Mouse (Mus musculus) hindbrain, embryonic 13.5 days (tissue): ENCODE measurements around the gene Gm5426. TPM values are rescaled to one million over a fixed set of nuclear protein-coding genes. Genes with fewer than 3 reads are reported as not detected.
"Not testable (repeated sequence)": the region's sequence is repeated elsewhere in the genome, so short reads cannot be mapped to it uniquely, and the experiment has no call there.

Source experiments
- ATAC-seq: fragments of 200-750 bp; cut with Nextera tagmentation; 2 replicates; pipeline ENCODE4 v1.8.0; 2017; ENCODE audit warnings: moderate TSS enrichment; ENCODE audit not compliant: low FRiP score
- H3K27ac ChIP-seq: fragments of 300-500 bp; sonication (generic); 2 replicates; pipeline ENCODE4 v1.5.1; 2015; ENCODE audit warnings: inconsistent platforms, mild to moderate bottlenecking, moderate library complexity
- H3K27me3 ChIP-seq: fragments of 300-500 bp; sonication (generic); 2 replicates; pipeline ENCODE4 v1.6.1; 2015; ENCODE audit warnings: mild to moderate bottlenecking, inconsistent platforms
- H3K36me3 ChIP-seq: fragments of 300-500 bp; sonication (generic); 2 replicates; pipeline ENCODE4 v1.6.1; 2015; ENCODE audit warnings: mild to moderate bottlenecking, inconsistent platforms
- H3K4me1 ChIP-seq: fragments of 300-500 bp; sonication (generic); replicated peaks from 2 replicates; pipeline ENCODE4 v1.6.1; 2015; ENCODE audit warnings: inconsistent platforms
- H3K4me2 ChIP-seq: fragments of 300-500 bp; sonication (generic); 2 replicates; pipeline ENCODE4 v1.6.1; 2015; ENCODE audit warnings: inconsistent platforms, mild to moderate bottlenecking, moderate library complexity
- H3K4me3 ChIP-seq: fragments of 300-500 bp; sonication (generic); 2 replicates; pipeline ENCODE4 v1.5.1; 2015; ENCODE audit warnings: mild to moderate bottlenecking, inconsistent platforms
- H3K9ac ChIP-seq: fragments of 300-500 bp; sonication (generic); 2 replicates; pipeline ENCODE4 v1.6.1; 2015; ENCODE audit warnings: mild to moderate bottlenecking, inconsistent platforms
- H3K9me3 ChIP-seq: fragments of 300-500 bp; sonication (generic); 2 replicates; pipeline ENCODE4 v1.6.1; 2016; ENCODE audit warnings: inconsistent platforms
- WGBS: fragments of 180-500 bp; shearing (Covaris S2); methylation state at CpG from one replicate; pipeline ENCODE4 v1.1.7; 2015; 5-methylcytosine and 5-hydroxymethylcytosine counted together
- polyA plus RNA-seq: library from polyadenylated mRNA; unstranded; fragments of >200 nt; fragmentation: Nextera tagmentation; extraction: Ambion mirVana; gene quantifications from 2 replicates; pipeline ENCODE4 v1.2.1, GENCODE M21; 2015

The Gm5426 gene
- not detected in 2 replicates for polyA plus RNA-seq

DNA sequence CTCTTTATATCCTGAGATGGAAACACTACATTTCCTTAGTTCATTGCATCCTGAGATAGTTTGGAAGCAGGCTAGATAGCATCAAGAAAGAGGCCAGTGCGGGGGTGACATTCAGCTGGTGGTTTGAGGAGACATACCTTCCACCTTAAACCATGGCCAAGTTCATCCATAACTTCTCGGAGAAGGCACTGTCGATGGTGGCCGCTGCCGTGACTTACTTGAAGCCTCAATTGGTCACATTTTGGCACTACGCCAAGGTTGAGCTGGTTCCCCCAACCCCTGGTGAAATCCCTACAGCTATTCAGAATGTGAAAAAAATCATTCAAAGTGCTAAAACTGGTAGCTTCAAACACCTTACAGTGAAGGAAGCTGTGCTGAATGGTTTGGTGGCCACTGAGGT is at the start of gene Gm5426:
TSS of gene Gm5426 (plus strand) at position 153 of the 400 bp plus-strand sequence.
- ATAC-seq, H3K4me1 ChIP-seq, H3K4me2 ChIP-seq, H3K9me3 ChIP-seq, H3K9ac ChIP-seq, H3K4me3 ChIP-seq, H3K36me3 ChIP-seq, H3K27ac ChIP-seq, H3K27me3 ChIP-seq: not testable (repeated sequence)
- 97% methylated on average over 6 of the region's 6 CpGs for whole genome bisulfite sequencing

DNA sequence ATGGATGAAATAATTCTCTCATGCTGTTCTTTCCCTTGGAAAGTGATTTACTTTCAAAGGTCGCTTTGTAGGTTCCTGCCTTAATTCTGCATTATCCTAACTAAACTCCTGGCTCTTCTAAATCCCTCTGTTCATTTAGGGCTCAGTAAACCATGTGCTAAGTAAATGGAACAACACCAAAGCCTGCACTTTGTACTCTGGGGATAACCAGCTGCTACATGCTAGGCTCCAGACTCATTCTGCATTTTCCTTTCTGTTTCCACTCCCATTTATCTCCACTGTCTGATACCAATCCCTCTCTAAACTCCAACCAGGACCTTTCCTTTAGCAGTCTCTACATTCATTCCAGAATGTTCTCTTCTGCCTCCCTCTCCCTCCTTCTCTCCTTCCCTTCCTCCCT is 46.7 kb upstream of the Gm5426 start:
- no peak for ATAC-seq
- WGBS: 77% methylated on average over 1 of the region's 1 CpGs
- H3K4me3 ChIP-seq: no peak overlapping the region

DNA sequence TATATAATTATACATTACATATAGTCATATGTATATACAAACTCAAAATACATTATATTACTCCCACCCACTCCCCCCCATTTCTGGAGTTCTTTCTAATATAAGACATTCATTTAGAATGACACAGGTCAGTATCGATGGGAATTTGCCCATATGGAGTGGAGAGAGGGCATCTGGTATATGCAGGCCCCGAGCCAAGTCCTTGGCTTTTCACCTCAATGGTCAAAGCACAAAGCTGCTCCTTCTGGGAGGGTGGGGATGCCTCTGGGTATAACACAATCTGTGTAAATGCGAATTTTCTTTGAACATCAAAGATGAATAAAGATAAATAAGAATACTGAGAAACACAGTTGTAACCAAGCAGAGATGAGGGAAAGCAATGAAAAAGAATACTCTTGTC is 46.0 kb upstream of the Gm5426 start:
- H3K9me3 ChIP-seq: no peaks in the 10 kb centered on the region
- ATAC-seq: no peak
- H3K36me3 ChIP-seq: no peaks in the 10 kb centered on the region
- no peak overlapping the region for H3K4me2 ChIP-seq
- no peaks in the 10 kb centered on the region for H3K27me3 ChIP-seq
- H3K4me1 ChIP-seq: peaks cover 16% of the 10 kb centered on the region; the same call in 1 of the 2 replicates
- H3K27ac ChIP-seq: no peak overlapping the region
- no peak overlapping the region for H3K4me3 ChIP-seq
- WGBS: 67% methylated on average over 3 of the region's 3 CpGs
- H3K9ac ChIP-seq: no peak overlapping the region

More for the DNA sequence above, 46.7 kb upstream of the Gm5426 start:
- Histone ChIP-seq H3K27ac (no peak overlapping the region), H3K4me1 (peaks cover 16% of the 10 kb centered on the region; the same call in 1 of the 2 replicates), H3K9me3 (no peaks in the 10 kb centered on the region), H3K27me3 (no peaks in the 10 kb centered on the region), H3K9ac (no peak overlapping the region), H3K4me2 (no peak overlapping the region), H3K36me3 (no peaks in the 10 kb centered on the region)

DNA sequence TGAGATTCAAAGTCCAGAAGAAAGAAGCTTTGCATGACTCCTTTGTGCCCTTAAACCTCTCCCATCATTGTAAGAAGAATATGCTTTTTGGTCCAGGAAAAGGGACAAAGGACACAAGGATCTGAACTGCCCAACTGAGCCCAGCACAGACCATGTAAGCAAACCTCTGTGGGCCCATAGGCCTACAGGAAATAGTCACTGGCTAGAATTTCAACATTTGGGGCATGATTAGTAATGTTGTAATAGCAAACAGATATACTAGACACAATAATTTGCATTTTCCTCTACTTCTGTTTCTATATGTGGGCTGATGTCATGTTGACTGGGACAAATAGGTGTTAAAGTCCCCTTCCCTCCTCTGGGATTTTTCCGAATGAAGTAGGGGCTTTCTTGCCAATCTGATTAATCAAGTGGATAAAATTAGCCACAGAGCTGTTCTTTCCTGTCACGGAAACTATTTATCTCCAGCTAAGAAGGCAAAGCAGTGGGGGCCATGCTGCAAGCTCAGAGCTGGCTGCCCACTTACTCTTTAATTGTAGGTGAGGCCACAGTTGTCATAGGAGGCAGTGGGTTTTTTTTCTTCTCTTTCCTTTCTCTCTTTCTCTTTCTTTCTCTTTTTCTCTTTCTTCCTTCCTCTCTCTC is 42.4 kb upstream of the Gm5426 start:
- 32% methylated on average over 2 of the region's 2 CpGs for WGBS
- H3K4me2 ChIP-seq: no peak overlapping the region
- H3K36me3 ChIP-seq: no peaks in the 10 kb centered on the region
- H3K27ac ChIP-seq: no peak overlapping the region
- H3K9me3 ChIP-seq: no peaks in the 10 kb centered on the region
- peaks cover 16% of the 10 kb centered on the region; the same call in 1 of the 2 replicates for H3K4me1 ChIP-seq
- H3K27me3 ChIP-seq: no peaks in the 10 kb centered on the region
- no peak overlapping the region for H3K4me3 ChIP-seq
- no peak for ATAC-seq
- no peak overlapping the region for H3K9ac ChIP-seq

DNA sequence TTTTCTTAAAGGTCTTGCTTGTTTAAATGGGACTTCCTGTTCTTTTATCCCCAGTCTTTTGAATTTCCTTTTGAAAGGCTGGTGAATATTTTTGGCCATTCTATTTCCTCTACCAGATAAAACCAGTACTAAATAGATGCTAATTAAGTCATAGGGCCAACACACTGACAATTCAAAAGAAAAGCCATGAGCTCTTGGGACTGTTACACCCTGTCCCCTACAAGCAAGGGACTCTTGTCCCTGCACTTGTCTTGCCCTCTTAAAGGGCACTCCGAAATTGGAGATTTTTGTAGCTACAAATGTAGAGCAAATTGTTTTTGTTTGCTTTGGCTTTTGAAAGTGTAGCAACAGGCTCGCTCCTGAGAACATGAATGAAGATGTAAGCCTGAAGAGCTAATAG is 41.8 kb upstream of the Gm5426 start:
- H3K9me3 ChIP-seq: no peaks in the 10 kb centered on the region
- 65% methylated on average over 2 of the region's 2 CpGs for WGBS
- H3K36me3 ChIP-seq: no peaks in the 10 kb centered on the region
- H3K4me2 ChIP-seq: no peak overlapping the region
- H3K4me3 ChIP-seq: no peak overlapping the region
- no peak for ATAC-seq
- H3K9ac ChIP-seq: no peak overlapping the region
- peaks cover 12% of the 10 kb centered on the region; the same call in 1 of the 2 replicates for H3K4me1 ChIP-seq
- H3K27ac ChIP-seq: no peak overlapping the region
- no peaks in the 10 kb centered on the region for H3K27me3 ChIP-seq

DNA sequence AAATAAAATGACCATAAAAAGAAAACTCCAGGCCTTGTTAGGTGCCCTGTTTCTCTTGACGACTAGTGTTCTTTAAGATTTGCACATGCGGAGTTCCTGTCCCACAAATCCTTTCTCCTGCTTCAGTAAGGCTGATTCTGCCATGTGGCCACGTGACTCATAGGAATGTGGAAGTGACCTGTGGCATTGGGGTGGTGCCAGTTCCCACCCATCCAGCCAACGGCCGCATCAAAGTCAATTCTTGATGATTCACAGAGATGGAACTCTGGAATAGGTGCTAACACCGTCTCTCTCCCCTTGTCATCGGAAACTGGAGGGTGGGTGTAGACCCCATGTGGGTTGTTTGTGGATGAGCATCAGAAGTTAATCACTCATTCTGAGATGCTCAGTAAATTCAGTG is 39.7 kb upstream of the Gm5426 start:
- no peaks in the 10 kb centered on the region for H3K9me3 ChIP-seq
- no peak overlapping the region for H3K9ac ChIP-seq
- 85% methylated on average over 7 of the region's 7 CpGs for WGBS

DNA sequence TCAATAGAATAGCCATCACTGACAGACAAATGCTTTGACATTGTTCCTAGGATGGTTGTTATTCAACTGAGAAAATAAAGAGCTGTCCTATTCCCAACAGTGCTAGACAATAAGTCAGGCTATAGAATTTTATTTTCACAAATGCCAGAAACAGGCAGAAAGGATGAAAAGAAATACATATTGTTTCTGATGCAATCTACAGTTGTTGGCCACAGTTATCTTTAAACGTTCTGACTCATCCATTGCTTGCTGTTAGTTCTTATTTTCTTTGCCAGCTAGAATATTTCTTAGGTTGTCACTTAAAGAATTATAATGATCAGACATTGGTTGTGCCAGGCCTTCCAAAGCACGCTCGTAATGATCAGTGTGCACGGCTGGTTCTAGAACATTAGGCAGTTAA is 35.4 kb upstream of the Gm5426 start:
- H3K9me3 ChIP-seq: no peaks in the 10 kb centered on the region
- no peaks in the 10 kb centered on the region for H3K4me1 ChIP-seq
- no peak overlapping the region for H3K4me3 ChIP-seq
- H3K27me3 ChIP-seq: no peaks in the 10 kb centered on the region
- no peak overlapping the region for H3K4me2 ChIP-seq
- WGBS: 61% methylated on average over 4 of the region's 4 CpGs
- H3K9ac ChIP-seq: no peak overlapping the region
- ATAC-seq: no peak
- H3K27ac ChIP-seq: no peak overlapping the region
- no peaks in the 10 kb centered on the region for H3K36me3 ChIP-seq

More for the DNA sequence above, 39.7 kb upstream of the Gm5426 start:
- H3K4me3 ChIP-seq: no peak overlapping the region
- no peaks in the 10 kb centered on the region for H3K36me3 ChIP-seq
- H3K4me1 ChIP-seq: peaks cover 9% of the 10 kb centered on the region; the same call in 1 of the 2 replicates
- H3K4me2 ChIP-seq: no peak overlapping the region
- ATAC-seq: no peak
- no peaks in the 10 kb centered on the region for H3K27me3 ChIP-seq
- H3K27ac ChIP-seq: no peak overlapping the region

DNA sequence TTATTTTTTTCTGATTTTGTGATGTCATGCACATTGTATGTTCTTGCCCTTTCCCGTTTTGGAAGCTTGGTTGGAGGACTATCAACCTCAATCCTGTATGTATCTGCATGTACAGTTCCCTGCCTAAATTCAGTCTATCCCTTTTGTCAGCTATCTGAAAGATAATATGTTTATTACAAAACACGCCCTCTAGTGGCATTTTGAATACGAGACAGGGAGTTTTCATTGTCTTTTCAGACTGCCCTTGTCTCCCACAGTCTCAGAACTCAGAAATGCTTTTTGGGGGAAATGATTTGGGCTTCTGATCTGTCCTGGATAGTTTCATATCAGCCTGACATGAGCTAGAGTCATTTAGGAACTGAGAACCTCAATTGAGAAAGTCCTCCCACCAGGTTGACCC is 32.2 kb upstream of the Gm5426 start:
- Histone ChIP-seq H3K4me3 (no peak overlapping the region), H3K4me2 (no peak overlapping the region), H3K9ac (no peak overlapping the region), H3K4me1 (no peaks in the 10 kb centered on the region), H3K27ac (no peak overlapping the region), H3K27me3 (no peaks in the 10 kb centered on the region), H3K36me3 (no peaks in the 10 kb centered on the region), H3K9me3 (no peaks in the 10 kb centered on the region)
- ATAC-seq: no peak
- WGBS: 37% methylated on average over 3 of the region's 3 CpGs

DNA sequence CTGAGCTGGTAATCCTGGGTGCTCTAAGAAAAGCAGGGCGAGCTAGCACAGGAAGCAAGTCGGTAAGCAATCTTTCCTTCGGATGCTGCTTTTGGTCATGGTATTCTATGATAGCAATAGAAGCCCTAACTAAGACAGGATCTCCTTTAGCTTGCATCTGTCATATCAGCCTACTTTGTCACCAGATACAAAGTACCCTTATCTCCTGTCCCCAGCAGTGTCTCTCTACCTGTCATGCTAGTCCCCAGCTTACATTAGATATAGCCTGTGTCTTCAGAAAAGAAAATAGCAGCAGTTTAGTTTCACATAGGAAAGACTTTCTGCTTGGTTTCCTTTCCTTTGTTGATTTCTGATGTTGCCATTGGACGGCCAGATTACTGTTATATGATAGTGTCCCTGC is 31.8 kb upstream of the Gm5426 start:
- H3K9ac ChIP-seq: no peak overlapping the region
- no peaks in the 10 kb centered on the region for H3K36me3 ChIP-seq
- no peak overlapping the region for H3K27ac ChIP-seq
- ATAC-seq: no peak
- H3K4me3 ChIP-seq: no peak overlapping the region
- 83% methylated on average over 4 of the region's 4 CpGs for WGBS
- H3K27me3 ChIP-seq: no peaks in the 10 kb centered on the region
- no peak overlapping the region for H3K4me2 ChIP-seq
- H3K4me1 ChIP-seq: no peaks in the 10 kb centered on the region
- H3K9me3 ChIP-seq: no peaks in the 10 kb centered on the region

DNA sequence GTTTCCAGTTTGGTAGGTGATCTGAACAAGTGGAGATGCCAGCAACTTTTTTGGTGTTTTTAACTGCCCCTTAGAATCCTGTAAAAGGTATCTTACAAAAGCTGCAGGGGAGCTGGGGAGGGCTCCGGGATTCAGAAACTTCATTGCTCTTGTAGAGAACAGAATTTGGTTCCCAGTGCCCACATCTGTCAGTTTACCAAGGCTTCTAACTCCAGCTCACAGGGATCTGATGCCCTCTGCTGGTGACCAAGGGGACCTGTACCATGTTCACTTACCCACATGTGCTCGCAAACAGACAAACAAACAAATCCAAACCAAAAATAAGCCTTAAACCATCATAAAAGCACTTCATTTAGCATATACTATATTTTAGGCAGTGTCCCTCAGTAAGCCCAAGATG is 31.3 kb upstream of the Gm5426 start:
- Histone ChIP-seq H3K9me3 (no peaks in the 10 kb centered on the region), H3K27ac (no peak overlapping the region), H3K4me2 (no peak overlapping the region), H3K4me3 (no peak overlapping the region), H3K27me3 (no peaks in the 10 kb centered on the region), H3K9ac (no peak overlapping the region), H3K4me1 (no peaks in the 10 kb centered on the region), H3K36me3 (no peaks in the 10 kb centered on the region)
- ATAC-seq: no peak
- WGBS: 95% methylated on average over 2 of the region's 2 CpGs

DNA sequence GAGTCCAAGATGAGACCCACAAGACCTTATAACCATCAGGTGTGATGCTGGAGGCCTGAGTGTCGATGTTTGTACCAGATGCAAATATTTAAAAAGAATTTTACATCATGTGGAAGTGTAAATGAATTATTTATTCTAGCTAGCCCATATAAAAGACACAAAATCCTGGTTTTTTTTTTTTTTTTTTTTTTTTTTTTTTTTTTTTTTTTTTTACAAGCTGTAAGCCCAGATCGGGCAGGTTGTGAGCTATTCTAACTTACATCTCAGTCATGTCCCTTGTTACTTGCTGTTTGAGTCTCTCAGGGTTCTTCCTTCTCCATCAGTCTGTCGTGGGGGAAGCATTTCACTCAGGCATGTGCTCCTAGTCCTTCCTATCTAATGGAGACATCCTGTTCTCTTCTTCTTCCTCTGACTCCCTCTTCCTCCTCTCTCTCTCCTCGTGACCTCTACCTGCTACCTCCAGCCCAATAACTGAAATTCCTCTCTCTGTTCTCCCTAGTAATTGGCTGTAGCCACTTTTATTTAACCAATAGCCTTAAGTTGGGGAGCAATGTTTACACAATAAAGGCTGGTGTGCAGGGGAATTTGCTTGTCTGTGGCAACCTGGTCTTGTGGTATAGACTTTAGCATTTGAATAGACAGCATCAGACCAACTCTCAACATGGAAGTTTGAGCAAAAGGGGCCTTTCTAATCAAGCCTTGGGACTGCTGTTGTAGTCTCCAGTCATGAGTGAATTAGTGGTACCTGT is 29.3 kb upstream of the Gm5426 start:
- H3K9me3 ChIP-seq: no peaks in the 10 kb centered on the region
- no peak overlapping the region for H3K27ac ChIP-seq
- H3K9ac ChIP-seq: no peak overlapping the region
- no peaks in the 10 kb centered on the region for H3K4me1 ChIP-seq
- H3K27me3 ChIP-seq: no peaks in the 10 kb centered on the region
- H3K4me2 ChIP-seq: no peak overlapping the region
- H3K36me3 ChIP-seq: no peaks in the 10 kb centered on the region
- WGBS: 87% methylated on average over 4 of the region's 4 CpGs
- no peak overlapping the region for H3K4me3 ChIP-seq
- no peak for ATAC-seq

DNA sequence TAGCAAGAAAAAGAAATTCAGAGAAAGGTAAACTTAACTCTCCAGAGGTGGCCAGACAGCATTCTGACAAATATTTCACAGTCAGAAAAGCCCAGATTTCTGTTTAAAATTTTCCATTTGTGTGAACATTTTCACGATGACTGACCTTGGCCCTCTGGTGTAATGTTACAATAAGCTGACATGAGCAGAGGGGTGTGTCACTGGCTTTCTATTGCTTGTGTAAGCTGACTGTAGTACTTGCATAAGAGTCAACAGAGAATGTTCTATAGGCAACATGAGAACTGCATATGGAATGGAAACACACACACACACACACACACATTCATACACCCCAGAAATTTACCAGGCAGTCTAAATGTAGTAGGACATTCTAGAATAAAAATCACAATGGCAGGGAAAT is 28.6 kb upstream of the Gm5426 start:
- H3K27me3 ChIP-seq: no peaks in the 10 kb centered on the region
- H3K4me2 ChIP-seq: no peak overlapping the region
- no peak for ATAC-seq
- no peak overlapping the region for H3K4me3 ChIP-seq
- no peaks in the 10 kb centered on the region for H3K4me1 ChIP-seq
- 72% methylated on average over 1 of the region's 1 CpGs for WGBS
- H3K9me3 ChIP-seq: no peaks in the 10 kb centered on the region
- no peaks in the 10 kb centered on the region for H3K36me3 ChIP-seq
- no peak overlapping the region for H3K27ac ChIP-seq
- H3K9ac ChIP-seq: no peak overlapping the region

DNA sequence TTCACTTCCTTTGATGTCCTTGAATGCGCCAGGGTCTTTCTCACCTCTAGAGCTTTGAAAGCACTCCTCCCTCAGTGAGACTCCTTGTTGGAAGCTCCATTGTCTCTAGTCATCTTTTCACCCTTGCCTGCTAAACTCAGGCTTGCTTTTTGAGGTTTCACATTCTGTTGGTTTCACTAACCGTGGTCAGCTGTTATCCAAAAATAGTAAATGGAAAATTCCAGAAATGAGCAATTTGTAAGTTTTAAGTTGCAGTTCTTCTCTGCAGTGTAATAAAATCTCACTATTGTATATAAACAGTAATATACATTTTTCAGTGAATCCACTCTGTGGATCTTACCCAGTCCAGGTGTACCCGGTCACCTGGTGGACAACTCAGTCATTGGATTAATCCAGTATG is 21.1 kb upstream of the Gm5426 start:
- Histone ChIP-seq H3K4me3 (no peak overlapping the region), H3K4me2 (no peak overlapping the region), H3K36me3 (no peaks in the 10 kb centered on the region), H3K27me3 (no peaks in the 10 kb centered on the region), H3K9ac (no peak overlapping the region), H3K27ac (no peak overlapping the region), H3K9me3 (no peaks in the 10 kb centered on the region), H3K4me1 (no peaks in the 10 kb centered on the region)
- no peak for ATAC-seq
- WGBS: 92% methylated on average over 3 of the region's 3 CpGs
